Mouse (Mus musculus) lung, embryonic 14.5 days (tissue): ENCODE results near the gene Fam198a. TPM values are rescaled to one million over a fixed set of nuclear protein-coding genes. Genes with fewer than 3 reads are reported as not detected.

Source experiments
- ATAC-seq: fragments of 200-750 bp; cut with Nextera tagmentation; 2 replicates; pipeline ENCODE4 v1.8.0; 2017; ENCODE audit warnings: mild to moderate bottlenecking, moderate TSS enrichment, moderate library complexity; ENCODE audit not compliant: insufficient read depth
- DNase-seq: peaks from one replicate; pipeline ENCODE4 v3.0.0-alpha.2; 2015
- H3K27ac ChIP-seq: fragments of 300-500 bp; sonication (generic); 2 replicates; pipeline ENCODE4 v1.5.1; 2014; ENCODE audit warnings: low read depth, mild to moderate bottlenecking, moderate library complexity
- H3K27me3 ChIP-seq: fragments of 300-500 bp; sonication (generic); 2 replicates; pipeline ENCODE4 v1.6.1; 2014; ENCODE audit warnings: low read length, control low read depth; ENCODE audit not compliant: insufficient read depth
- H3K36me3 ChIP-seq: fragments of 300-500 bp; sonication (generic); 2 replicates; pipeline ENCODE4 v1.6.1; 2014; ENCODE audit warnings: control low read depth; ENCODE audit not compliant: insufficient read depth
- H3K4me1 ChIP-seq: fragments of 300-500 bp; sonication (generic); 2 replicates; pipeline ENCODE4 v1.6.1; 2014; ENCODE audit warnings: antibody characterized with exemption, control low read depth; ENCODE audit not compliant: insufficient read depth
- H3K4me2 ChIP-seq: fragments of 300-500 bp; sonication (generic); 2 replicates; pipeline ENCODE4 v1.6.1; 2014; ENCODE audit warnings: mild to moderate bottlenecking
- H3K4me3 ChIP-seq: fragments of 300-500 bp; sonication (generic); 2 replicates; pipeline ENCODE4 v1.5.1; 2014; ENCODE audit warnings: low read depth, low read length
- H3K9ac ChIP-seq: fragments of 300-500 bp; sonication (generic); 2 replicates; pipeline ENCODE4 v1.6.1; 2014
- H3K9me3 ChIP-seq: fragments of 300-500 bp; sonication (generic); 2 replicates; pipeline ENCODE4 v1.6.1; 2016; ENCODE audit warnings: low read depth, low read length, control low read depth
- CTCF ChIP-seq: IDR thresholded peaks from 2 replicates; pipeline ENCODE4 v1.5.1; 2016; ENCODE audit warnings: antibody characterized with exemption, low read depth
- WGBS: fragments of 180-500 bp; shearing (Covaris S2); extraction: QIAGEN DNeasy Blood & Tissue Kit; methylation state at CpG from one replicate; pipeline ENCODE4 v1.1.7; 2014; 5-methylcytosine and 5-hydroxymethylcytosine counted together
- polyA plus RNA-seq: library from polyadenylated mRNA; unstranded; fragments of >200 nt; fragmentation: Nextera tagmentation; extraction: Ambion mirVana; gene quantifications from 2 replicates; pipeline ENCODE4 v1.2.1, GENCODE M21; 2014

The Fam198a gene
- polyA plus RNA-seq, 1 experiment from 2014 or later, result 2.2 TPM

DNA sequence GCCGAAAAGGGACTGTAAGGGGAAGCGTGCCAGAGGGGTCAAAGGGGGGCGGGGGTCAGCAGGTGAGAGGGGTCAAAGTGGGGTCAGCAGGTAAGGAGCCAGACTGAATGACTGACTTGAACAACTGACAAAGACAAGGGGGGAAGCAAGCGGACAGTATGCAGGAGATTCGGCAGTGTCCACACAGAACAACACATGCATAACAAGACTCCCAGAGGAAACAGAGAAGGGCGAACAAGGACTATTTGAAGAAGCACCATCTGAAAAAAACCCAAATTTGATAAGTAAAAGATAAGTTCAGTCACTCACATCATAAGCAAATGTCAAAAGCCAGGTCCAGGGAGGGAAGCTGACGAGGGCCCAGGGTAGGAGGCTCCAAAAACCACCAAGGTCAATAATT is 23.1 kb upstream of the Fam198a start:
- ATAC-seq, result no peak
- 52% methylated on average over 7 of the region's 7 CpGs for WGBS
- no peaks in the 10 kb centered on the region for H3K27me3 ChIP-seq
- no peaks in the 10 kb centered on the region for H3K9me3 ChIP-seq
- H3K27ac ChIP-seq, result no peak overlapping the region
- no peaks in the 10 kb centered on the region for H3K36me3 ChIP-seq
- no peak overlapping the region for H3K9ac ChIP-seq
- no peak overlapping the region for H3K4me3 ChIP-seq
- no peak overlapping the region for H3K4me2 ChIP-seq
- no peak for TF ChIP-seq CTCF
- no peak for DNase-seq
- H3K4me1 ChIP-seq, result no peaks in the 10 kb centered on the region

DNA sequence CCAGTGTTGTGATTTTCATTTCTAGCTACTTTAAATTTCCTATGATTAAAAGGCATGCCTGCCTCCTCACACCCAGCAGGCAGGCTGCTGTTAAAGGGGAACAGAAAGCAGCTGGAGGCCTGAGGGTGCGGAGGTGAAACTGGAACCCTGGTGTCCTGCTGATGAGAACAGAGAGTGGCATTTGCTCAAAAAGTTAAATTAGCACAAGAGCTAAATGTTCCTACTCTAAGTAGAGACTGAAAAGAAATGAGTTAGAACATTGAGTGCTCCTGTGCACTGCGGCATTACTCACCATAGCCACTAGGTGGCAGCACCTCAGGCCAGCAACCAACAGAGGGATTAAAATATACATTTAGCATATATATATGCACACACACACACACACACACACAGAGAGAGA is 22.3 kb upstream of the Fam198a start:
- no peak overlapping the region for H3K4me3 ChIP-seq
- ATAC-seq (no peak; the same call in 1 of the 2 replicates), DNase-seq (peak; percentile 79)
- H3K27ac ChIP-seq, result no peak overlapping the region
- H3K36me3 ChIP-seq, result no peaks in the 10 kb centered on the region
- no peaks in the 10 kb centered on the region for H3K4me1 ChIP-seq
- 19% methylated on average over 2 of the region's 2 CpGs for WGBS
- H3K9me3 ChIP-seq, result no peaks in the 10 kb centered on the region
- H3K4me2 ChIP-seq, result no peak overlapping the region
- H3K9ac ChIP-seq, result no peak overlapping the region
- no peaks in the 10 kb centered on the region for H3K27me3 ChIP-seq
- peak; percentile 91 for TF ChIP-seq CTCF

DNA sequence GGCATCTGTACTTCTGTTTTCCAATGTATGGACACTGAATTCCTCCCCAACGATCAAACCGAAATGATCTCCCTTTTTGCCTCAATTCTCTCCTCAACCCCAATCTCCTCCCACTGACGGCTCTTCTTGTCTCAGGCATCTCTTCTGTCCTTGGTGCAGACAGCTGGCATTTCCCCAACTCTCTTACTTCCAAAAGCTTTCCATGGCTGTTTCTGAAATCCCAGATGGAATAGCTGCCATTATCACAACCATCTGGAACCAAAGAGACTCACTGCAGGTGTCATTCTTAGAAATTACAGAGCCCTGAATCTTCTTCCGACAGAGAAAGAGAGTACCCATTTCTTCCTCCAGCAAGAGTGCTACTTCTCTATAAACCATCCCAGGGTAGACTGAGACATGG is 15.9 kb upstream of the Fam198a start:
- ATAC-seq, result no peak
- no peak for TF ChIP-seq CTCF
- WGBS, result 79% methylated on average over 4 of the region's 4 CpGs
- Histone ChIP-seq H3K9ac (no peak overlapping the region), H3K27ac (no peak overlapping the region), H3K36me3 (no peaks in the 10 kb centered on the region), H3K4me2 (no peak overlapping the region), H3K9me3 (no peaks in the 10 kb centered on the region), H3K4me3 (no peak overlapping the region), H3K27me3 (no peaks in the 10 kb centered on the region), H3K4me1 (no peaks in the 10 kb centered on the region)
- DNase-seq, result no peak

DNA sequence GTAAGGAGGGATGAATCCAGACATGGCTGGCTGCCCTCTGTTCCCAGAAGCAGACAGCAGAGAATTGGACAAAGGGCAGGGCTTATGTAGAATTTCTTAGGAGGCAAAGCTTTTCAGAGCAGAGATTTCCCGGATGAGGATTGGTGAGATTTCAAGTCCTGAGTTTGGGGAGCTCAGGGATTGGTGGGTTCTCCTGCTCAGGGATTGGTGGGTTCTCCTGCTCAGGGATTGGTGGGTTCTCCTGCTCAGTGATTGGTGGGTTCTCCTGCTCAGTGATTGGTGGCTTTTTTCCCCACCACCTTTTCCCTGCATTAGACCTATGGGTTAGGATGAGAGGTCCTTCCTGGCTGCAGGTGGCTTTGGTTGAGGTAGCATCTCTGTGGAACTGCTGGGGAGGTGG is 13.8 kb upstream of the Fam198a start:
- no peak overlapping the region; the same call in 1 of the 2 replicates for H3K4me2 ChIP-seq
- H3K9ac ChIP-seq, result no peak overlapping the region
- WGBS, result 83% methylated on average over 1 of the region's 1 CpGs
- no peak overlapping the region for H3K27ac ChIP-seq
- DNase-seq, result peak; percentile 9
- no peaks in the 10 kb centered on the region for H3K36me3 ChIP-seq
- H3K4me3 ChIP-seq, result no peak overlapping the region
- H3K9me3 ChIP-seq, result no peaks in the 10 kb centered on the region
- H3K27me3 ChIP-seq, result no peaks in the 10 kb centered on the region
- H3K4me1 ChIP-seq, result no peaks in the 10 kb centered on the region
- TF ChIP-seq CTCF, result no peak
- peak; percentile 31; the same call in 1 of the 2 replicates for ATAC-seq

DNA sequence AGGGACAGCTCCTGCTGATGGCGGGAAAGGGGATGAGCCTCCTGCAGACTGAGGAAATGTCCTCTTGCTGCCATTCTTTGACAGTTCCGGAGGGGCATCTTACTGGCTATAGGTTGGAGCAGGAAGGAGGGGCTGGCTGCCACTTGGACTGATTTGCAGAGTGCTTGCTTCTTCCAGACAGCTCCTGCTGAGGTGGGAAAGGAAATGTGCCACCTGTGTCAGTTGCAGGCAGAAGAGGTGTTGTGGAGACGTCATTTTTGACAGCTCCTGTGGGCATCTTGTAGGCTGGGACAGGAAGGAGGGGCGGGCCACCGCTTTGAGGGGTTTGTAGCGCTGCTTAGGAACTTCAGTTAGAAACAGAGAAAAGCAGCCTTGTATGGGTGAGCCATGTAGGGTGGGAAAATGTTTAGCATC is 13.3 kb upstream of the Fam198a start:
- 39% methylated on average over 6 of the region's 6 CpGs for WGBS
- Histone ChIP-seq H3K27me3 (no peaks in the 10 kb centered on the region), H3K36me3 (no peaks in the 10 kb centered on the region), H3K9ac (peak overlapping the region; percentile 54; the same call in 1 of the 2 replicates), H3K4me1 (no peaks in the 10 kb centered on the region), H3K27ac (no peak overlapping the region), H3K9me3 (no peaks in the 10 kb centered on the region), H3K4me2 (peak overlapping the region; percentile 53), H3K4me3 (peak overlapping the region; percentile 42)
- no peak for DNase-seq
- no peak for TF ChIP-seq CTCF
- peak; percentile 52 for ATAC-seq

DNA sequence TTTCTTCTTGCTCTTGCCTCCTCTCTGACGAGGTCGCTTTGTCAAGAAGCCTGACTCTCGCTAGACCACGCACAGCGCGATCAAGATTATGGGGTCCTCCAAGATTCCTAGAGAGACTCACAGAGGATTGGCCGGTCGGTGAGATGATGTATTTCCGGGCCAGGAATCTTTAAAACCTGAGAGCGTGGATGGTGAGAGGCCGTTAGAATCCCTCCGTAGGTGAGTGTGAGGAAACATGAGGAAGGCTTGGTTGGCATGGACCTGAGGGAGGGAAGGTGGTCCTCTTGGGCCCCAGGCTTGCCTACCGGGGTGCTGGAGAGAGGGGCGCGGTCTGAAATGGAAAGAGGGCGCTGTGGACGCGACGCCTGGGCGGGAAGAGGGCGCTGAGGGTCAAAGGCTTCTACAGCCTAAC is 12.8 kb upstream of the Fam198a start:
- ATAC-seq, result peak; percentile 77
- WGBS, result 55% methylated on average over 21 of the region's 21 CpGs

DNA sequence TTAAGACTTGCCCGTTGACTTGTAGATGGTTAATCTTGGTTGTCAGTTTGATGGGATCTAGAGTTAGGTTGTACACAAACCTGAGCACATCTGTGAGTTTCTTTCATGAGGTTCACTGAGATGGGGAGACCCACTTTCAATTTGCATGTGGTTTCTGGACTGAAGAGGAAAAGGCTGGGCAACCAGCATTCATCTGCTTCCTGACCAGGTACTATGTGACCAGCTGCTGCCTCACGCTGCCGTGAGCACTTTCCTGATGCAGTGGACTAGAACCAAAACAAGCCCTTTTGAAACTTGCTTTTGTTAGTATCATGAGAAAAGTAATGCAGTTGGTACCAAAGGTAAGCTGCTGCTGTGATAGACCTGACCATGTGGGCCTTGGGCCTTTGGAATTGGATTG is 7.8 kb upstream of the Fam198a start:
- Histone ChIP-seq H3K4me1 (no peaks in the 10 kb centered on the region), H3K4me2 (no peak overlapping the region), H3K36me3 (no peaks in the 10 kb centered on the region), H3K9ac (no peak overlapping the region), H3K27ac (no peak overlapping the region), H3K9me3 (no peaks in the 10 kb centered on the region), H3K27me3 (no peaks in the 10 kb centered on the region), H3K4me3 (no peak overlapping the region)
- no peak for TF ChIP-seq CTCF
- 87% methylated on average over 3 of the region's 3 CpGs for WGBS
- ATAC-seq (no peak), DNase-seq (no peak)

More for the DNA sequence above, 12.8 kb upstream of the Fam198a start:
- H3K4me1 ChIP-seq, result no peaks in the 10 kb centered on the region
- peak overlapping the region; percentile 54 for H3K9ac ChIP-seq
- no peaks in the 10 kb centered on the region for H3K36me3 ChIP-seq
- H3K27ac ChIP-seq, result no peak overlapping the region
- H3K27me3 ChIP-seq, result no peaks in the 10 kb centered on the region
- DNase-seq, result peak; percentile 75
- H3K4me2 ChIP-seq, result peak overlapping the region; percentile 53
- peak overlapping the region; percentile 42 for H3K4me3 ChIP-seq
- TF ChIP-seq CTCF, result no peak
- H3K9me3 ChIP-seq, result no peaks in the 10 kb centered on the region

DNA sequence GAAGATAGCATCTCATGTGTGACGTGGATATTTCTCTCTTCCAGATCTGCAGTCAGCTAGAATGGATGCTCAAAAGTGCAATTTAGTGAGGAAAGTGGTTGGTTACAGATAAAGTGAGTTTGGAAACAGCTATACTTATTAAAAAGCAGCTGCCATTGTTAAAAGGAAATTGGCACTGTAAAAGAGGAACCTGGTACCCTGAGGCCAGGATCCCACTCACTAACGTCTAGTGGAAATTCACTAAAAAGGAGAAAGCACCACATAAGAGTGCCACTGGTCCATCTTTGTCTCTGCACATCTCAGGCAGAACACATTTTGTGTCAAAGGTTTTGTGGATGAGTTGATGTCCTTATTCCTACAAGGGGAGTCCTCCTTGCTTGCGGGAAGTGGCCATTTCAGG is 7.2 kb upstream of the Fam198a start:
- H3K4me2 ChIP-seq, result no peak overlapping the region
- no peaks in the 10 kb centered on the region for H3K4me1 ChIP-seq
- H3K27ac ChIP-seq, result no peak overlapping the region
- H3K9me3 ChIP-seq, result no peaks in the 10 kb centered on the region
- H3K27me3 ChIP-seq, result no peaks in the 10 kb centered on the region
- H3K36me3 ChIP-seq, result no peaks in the 10 kb centered on the region
- ATAC-seq (no peak), DNase-seq (no peak)
- no peak overlapping the region for H3K9ac ChIP-seq
- 87% methylated on average over 3 of the region's 3 CpGs for whole genome bisulfite sequencing
- no peak for TF ChIP-seq CTCF
- H3K4me3 ChIP-seq, result no peak overlapping the region
